Mouse (Mus musculus) adrenal gland, postnatal 10 days (tissue): ENCODE results near the gene B4galt2. TPM values are rescaled to one million over a fixed set of nuclear protein-coding genes. Genes with fewer than 3 reads are reported as not detected.

Experiments used
- DNase-seq: peaks from one replicate; pipeline ENCODE4 v3.0.0; 2021; ENCODE audit warnings: mixed read lengths
- total RNA-seq, 2 experiments: library from RNA; stranded (reverse); gene quantifications; 2 replicates each; pipeline ENCODE4 v1.2.3; 2021

Gene B4galt2
- total RNA-seq, 2 experiments from 2014 or later = 14.2 to 17.7 TPM

DNA sequence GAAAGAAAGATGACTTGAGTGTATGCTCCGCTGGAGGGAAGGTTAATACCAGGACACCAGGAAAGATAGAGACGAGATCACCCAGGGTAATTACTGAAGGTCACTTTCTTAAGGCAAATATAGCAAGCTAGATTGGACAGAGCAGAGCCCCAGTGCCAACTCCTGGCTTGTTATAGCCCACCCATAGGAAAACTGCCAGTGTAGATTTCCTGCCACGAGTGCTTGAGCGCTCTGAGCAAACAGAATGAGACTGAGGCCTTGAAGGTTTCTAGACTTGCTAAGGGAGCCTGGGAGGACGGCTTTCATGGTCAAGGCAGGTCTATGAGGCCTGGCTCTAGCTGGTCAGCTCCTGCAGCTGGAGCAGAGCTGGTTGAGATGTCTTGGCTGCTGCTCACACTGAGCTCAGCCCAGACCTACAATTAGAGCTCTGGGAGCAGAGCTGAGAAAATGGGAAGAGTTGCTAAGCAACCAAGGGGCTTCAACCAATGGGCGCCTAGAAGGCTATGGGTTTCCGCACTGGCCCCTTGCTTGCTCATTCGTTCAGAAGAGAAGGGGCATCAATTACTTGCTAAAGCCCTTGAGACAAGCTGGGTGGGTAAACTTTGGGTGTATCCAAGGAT, 25.7 kb upstream of the B4galt2 start:
- no peak for DNase-seq

DNA sequence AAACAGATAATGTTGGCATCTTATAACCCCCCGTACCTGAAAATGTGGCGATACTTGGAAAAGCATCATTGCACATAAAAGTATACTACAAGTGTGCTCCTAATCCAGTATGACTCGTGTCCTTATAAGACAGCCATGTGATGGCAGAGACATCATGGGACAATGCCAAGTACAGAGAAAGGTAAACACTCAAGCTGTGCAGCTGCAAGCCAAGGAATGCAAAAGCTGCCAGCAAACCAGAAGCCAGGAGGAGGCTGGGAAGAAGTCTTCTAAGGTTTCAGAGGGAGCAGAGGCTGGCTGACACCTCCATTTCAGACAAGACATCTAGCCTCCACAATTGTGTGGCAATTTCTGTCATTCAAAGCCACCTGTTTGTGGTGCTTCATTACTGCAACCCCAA, 22.9 kb upstream of the B4galt2 start:
- peak; percentile 37 for DNase-seq

DNA sequence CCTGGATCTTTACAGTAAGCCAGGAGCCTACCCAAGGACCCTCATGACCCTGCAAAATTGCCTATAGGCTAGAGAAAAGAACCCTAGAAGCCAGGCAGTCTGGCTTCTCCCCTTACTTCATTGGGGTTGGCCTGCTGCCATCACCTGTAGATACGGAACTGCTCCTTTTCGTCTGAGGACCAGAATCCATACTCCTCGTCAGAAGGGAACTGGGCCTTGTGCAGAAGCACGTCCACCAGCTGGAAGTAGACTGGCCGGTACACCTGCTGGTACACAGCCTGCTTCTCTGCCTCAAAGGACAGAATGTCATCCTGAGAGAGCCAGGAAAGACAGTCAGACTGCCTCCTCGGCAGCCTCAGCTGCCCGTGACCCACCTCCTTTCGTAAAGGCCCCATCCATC, 21.5 kb upstream of the B4galt2 start:
- DNase-seq = no peak

DNA sequence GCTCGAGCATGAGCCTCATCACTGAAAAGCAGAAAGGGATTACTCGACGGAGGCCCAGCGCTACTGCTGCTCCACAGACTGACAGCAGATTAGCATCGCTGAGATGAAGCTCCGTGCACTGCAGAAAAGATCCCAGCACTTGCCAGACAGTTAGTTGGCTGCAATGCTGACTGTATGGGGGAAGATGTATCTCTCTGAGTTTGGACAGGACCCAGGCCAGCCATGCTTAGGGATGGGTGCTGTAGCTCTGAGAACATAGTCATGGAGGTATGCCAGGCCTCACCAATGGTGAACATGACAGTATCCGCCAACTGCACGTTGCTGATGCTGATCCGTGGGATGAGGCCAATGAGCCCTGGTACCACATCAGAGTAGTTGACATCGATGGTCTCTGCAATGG, 20.8 kb upstream of the B4galt2 start:
- DNase-seq = no peak

DNA sequence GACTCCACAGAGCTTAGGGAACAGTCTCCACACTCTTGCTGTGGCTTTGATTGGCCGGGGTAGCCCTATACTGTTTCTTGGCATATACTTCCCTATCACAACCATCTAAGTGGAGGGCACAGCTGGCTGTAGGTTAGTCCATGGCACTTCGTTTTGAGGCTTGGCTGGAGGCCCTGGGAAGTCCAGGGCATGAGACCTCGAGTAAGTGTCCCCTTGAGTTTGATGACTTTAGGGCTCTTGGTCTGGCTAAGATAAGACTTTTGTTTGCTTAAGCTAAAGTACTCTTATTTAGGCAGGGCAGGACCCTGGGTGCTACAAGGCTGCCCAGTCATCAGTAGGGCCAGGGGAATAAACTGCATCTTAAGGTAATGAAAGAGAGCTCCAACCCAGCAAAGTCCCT, 14.8 kb upstream of the B4galt2 start:
- DNase-seq = no peak

DNA sequence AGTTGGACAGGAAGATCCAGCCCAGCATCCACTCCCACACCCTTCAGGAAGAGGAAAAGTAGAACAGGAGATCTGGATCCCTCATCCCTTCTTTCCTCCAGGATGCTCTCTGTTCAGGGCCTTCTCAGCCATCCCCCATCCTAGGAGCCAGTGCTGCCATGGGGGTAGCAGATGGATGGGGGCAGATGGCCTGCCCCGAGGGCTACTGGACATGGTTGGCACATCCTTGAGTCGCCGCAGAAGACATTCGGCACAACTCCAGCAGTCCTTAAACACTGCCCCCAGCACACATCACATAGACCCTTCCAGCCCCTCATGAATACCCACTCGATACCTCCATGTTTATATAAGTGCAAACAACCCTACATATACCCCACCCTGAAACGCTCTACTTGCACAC, 12.7 kb upstream of the B4galt2 start:
- DNase-seq = no peak

DNA sequence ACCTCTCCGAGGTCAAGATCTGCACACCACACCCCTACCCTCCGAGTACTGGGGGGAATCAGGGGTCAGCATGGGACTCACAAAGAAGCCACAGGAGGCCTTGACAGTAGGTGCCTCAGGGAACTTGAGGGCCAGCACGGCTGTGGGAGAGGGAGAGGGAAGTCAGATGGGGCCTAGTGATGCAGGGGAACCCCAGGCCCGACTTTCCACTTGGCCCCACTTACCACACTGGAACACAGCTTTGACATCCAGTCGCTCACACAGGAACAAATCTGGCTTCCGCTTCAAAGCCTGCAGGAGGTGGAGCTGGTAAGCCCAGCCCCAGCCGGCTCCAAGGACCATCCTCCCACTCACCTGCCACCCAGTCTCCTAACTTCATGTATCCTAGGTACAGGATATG, 12.1 kb upstream of the B4galt2 start:
- no peak for DNase-seq

DNA sequence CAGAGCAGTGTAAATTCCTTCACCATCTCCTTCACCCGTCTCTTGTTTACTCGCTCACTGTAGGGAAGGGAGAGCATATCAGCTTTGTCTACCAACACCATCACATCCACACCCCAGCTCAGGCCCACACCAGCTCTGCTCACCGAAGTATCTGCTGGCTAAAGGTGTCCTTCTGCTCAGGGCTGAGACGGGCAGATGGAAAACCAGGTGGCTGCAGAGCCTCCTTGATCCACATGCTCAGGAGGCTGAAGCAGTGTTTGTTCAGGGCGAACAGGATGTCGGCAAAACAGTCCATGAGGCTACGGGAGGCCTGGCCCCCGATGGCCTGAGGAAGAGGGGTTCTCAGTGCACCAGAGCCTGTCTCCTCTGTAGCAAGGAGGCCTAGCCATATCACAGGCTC, 11.3 kb upstream of the B4galt2 start:
- DNase-seq = no peak

DNA sequence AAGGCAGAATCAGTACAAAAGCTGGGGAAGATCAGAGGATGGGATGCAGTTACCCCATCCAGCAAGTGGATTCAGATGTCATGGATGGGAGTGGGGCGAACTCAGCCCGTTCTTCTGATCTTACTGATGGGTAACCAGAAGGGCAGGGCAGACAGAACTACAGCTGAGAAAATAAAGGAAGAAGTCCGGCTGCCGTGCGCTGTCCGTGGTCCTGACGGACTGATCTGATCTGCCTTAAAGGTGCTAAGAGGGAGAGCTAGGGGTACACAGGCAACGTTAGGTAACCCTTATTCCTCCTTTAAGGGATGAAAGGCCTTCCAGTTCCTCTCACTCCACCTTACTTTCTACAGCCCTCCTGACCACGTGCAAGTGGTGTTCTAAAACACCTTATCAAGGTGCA, 10.1 kb upstream of the B4galt2 start:
- peak; percentile 82 for DNase-seq

DNA sequence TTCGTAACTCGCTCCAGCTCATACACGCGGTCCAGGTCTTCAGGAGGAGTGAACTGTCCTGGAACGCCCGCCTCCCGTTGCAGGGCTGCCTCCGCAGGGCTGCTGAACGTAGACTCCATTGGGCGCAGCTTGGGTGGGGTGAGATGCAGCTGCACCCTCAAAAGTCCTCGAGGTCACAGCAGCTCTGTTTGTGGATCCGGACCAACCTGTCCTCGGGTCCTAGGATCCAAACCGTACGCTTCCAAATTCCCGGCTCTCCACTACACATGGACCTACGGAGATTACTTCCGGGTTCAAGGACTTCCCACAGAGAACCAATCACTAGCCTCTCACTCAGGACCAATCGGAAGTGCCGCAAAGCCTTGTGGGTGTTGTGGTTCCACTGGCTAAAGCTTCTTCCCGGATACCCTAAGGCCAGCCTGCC, 8.5 kb upstream of the B4galt2 start, which contains the start of gene Dph2:
TSS of gene Dph2 (minus strand) at position 295 of the 424 bp plus-strand sequence.
- DNase-seq = peak; percentile 84

DNA sequence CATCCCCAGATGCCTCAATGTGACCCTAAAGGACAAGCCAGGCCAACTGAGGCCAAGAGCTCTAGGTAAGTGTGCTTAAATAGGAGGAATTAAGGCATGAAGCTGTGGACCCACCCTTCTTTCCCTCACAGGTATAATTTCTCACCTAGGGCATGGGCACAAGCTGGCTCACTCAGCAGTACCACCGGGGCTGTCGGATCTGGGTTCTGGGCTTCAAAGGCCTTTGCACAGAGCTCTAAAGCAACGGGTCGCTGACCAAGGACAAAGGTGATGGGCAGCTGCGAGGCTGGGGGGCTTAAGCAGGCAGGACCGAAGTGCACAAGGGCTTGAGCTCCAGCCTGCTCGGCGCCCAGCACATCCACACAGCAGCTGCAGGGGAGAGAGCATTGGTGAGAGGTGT, 7.5 kb upstream of the B4galt2 start:
- DNase-seq = no peak

DNA sequence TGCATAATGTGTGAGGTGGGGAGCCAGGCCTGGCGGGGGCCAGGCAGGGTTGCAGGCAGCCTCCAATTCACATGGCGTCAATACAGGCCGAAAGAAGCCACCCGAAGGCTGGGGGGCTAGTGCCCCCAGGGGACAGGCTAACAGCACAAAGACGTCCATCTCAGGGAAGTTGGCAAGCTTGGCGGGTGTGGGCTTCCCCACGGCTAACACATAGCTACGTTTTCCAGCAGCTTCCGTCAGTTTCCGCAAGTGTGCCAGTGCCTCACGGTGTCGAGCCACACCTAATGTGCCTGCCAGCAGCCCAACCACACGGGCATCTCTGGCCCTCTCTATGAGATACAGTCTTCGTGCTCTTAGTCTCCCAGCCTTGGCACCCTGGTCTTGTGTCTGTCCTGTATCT, 6.7 kb upstream of the B4galt2 start:
- DNase-seq = no peak

DNA sequence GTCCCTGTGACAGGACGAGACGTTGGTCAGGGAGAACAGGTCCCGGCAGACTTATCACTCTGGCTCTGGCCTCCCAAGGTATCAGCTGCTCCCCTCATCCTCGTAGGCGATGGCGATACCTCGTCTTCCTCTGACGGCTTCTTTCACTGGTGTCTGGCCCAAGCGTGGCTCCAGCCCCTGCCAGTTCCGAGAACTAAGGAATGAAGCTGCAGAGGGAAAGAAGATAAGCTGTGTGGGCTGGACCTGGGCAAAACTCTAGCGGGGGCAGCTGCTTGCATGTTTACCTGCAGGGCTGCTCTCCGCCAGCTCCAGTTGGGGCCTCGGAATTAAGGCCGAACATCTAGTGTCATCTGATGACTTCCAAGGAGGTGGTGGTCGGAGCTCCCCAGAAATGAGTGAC, 6.2 kb upstream of the B4galt2 start:
- no peak for DNase-seq

DNA sequence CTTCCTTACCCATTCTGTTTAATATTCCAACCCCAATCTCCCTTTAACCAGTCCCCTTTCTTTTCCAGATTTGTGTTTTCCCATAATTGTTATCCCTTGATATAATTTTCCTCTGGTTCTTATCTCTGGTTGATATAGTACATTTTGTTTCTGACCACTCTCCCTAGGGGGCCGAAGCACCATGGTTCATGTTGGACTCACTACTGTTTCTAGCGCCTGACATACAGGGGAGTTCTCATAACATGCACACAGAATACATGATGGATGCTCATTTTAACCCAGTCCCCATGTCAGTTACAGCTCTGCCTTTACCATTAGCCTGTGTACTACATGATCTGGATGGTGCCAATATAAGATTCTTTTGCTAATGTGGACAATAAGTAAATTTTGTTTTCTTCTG, 4.6 kb upstream of the B4galt2 start:
- no peak for DNase-seq

DNA sequence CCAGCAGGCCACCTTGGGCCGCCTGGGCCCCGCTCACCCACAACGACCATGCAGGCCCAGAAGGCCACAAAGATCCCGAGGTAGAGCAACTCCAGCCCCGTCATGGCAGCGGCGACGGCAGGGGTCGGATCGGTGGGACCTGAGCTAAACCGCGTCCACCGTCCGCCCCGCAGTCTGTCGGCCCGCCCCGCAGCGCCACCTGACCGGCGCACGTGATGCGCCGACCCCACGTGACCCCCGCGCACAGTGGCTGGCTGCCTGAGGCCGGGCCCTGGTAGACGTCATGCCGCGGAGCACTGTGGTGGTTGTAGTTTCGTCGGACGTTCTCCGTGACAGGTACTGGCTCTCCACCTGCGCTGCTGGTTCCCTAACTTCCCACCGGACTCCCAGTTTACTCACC, 3.8 kb upstream of the B4galt2 start, which contains the start of gene Atp6v0b:
TSS of gene Atp6v0b (minus strand) at position 201 of the 400 bp plus-strand sequence.
- DNase-seq = peak; percentile 97

DNA sequence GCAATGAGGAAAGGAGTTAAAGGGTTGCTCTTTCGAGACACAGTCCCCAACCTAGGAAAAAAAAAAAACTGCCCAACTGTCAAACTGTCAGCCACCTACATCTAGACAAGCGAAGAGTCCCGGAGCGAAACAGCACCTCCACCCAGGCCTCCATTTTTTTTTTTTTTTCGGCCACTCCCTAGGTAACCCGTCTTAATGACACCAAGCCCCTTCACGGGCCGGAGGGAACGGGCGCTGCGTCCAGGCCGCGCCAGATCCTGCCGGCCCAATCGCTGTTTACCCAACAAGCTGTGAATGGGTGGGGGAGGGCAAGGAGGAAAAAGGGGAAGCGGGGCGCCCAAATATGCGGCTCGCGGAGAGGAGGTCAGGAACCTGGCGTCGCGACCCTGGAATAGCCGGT, 3.4 kb upstream of the B4galt2 start:
- no peak for DNase-seq

DNA sequence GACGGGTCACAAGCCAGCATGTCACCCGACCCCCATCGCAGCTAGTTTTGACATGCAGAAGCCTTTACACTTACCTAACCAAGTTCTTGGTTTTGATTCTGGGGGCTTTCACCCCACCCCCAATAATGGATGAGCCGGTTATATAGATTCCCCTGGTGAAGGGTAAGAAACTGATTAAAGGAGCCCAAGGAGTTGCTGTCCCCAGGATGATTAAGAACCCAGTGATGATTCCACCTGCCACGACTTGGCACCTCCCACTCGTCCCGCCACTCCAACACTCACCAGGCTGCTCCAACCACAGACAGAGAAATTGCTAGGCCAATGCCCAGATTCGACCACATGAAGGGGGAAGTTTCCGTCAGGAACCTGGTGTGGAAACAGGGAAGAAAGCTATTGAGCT, 2.7 kb upstream of the B4galt2 start:
- no peak for DNase-seq

DNA sequence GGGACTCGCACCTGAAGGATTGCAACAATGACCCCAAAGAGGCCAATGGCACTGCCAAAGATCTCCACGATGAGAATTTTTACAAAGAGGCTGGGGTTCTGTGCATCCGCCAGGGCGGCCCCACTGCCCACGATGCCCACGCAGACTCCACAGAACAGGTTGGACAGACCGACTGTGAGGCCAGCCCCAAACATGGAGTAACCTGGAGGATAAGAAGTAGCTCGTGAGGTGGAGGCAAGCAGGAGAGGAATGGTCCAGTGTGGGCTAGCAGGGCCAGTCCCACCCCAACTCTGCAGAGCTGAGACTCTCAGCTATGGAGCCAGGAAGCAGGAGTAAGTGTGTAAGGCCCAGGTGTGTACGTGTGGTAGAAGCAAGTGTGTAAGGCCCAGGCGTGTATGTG, 1.8 kb upstream of the B4galt2 start:
- DNase-seq = no peak

DNA sequence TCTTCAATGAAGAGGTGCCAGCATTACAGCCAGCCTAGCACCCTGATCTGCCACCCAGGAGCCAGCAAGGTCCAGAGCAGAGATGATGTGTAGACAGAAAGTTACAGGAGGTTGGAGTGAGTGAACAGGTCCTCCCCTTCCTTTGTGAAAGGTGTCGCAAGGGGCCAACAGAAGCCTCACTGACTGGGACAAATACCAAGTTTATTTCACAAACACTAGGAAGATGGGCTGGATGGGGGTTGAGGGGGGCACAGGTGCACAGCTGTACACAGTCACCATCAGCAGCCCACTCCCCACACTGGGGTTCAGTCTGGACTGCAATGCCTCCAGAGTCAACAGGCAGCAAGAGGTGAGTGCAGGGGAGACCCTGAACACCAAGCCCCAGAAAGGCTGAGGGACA, 859 bp upstream of the B4galt2 start:
- no peak for DNase-seq

DNA sequence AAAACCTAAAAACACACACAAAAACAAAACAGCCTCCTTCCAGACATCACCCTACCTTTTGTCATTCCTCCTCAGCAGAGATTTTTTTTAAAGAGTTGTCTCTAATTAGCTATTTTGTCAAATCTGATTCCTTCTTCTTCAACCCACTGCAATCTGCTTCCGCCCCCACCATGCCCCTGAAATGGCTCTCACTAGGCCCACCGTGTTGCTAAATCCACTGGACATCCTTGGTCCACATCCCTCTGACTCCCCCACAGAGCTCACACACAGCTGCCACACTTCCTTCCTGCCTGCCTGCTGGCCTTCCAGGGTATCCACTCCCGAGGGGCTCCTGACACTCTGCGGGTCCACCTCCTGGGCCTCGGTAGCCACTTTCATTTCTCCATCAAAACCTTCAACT, 4.6 kb downstream of the B4galt2 start:
- no peak for DNase-seq

DNA sequence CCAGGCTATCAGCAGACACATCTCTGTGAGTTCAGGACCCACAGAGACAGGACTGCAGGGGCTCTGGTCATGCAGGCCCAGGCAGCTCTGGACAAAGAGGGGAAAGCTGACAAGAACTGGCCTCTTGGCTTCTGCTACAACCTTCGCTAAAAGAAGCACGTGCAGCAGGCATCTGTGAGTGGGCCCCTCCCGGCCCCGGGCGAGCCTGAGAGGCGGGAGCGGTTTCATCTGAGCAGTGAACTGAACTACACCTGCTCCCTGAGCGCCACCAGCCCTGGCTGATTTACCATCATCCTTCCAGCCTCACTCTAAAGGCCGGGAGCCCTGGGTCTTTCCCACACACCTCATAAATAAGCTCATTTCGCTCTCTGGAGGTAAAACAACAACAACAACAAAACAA, 5.0 kb downstream of the B4galt2 start:
- DNase-seq = no peak

DNA sequence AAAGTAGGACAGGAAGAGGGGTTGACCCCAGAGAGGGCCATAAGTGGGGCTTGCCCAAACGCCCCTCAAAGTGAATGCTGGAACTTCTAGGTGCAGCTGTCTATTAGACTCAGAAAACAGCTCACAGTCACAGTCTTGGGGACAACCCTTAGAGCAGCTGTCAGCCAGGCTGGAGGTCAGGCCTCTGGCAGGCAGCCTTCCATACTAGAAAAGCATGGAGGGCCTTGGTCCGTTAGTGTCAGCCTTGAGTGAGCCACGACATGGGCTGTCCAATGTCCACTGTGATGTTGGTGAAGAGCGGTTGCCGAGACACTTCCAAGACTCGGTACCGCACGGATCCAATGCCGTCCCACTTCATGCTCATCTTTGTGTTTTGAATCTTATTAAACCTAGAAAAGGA, 9.7 kb downstream of the B4galt2 start:
- DNase-seq = peak; percentile 41

DNA sequence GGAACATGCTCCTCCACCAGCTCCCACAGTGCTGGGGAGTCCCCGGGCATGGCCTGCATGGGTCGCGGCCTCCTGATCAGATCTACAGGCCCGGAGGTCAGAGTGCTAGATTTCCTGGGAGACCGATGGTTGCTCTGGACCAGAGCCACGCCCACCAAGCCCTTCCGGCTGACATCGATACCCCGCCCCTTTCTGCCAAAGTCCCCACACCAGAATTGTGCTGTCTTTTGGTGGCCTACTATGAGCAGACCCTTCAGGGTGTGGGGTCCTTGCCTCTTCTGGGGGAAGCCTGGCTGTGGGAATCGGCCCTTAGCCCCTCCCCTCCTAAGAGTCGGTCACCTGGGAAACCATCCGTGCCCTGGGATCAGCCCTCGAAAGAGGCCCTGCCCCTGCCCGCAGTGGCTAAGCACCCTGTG, 10.8 kb downstream of the B4galt2 start, which contains the start of gene Ccdc24:
TSS of gene Ccdc24 (minus strand) at position 87 of the 416 bp plus-strand sequence.
- DNase-seq = peak; percentile 35

DNA sequence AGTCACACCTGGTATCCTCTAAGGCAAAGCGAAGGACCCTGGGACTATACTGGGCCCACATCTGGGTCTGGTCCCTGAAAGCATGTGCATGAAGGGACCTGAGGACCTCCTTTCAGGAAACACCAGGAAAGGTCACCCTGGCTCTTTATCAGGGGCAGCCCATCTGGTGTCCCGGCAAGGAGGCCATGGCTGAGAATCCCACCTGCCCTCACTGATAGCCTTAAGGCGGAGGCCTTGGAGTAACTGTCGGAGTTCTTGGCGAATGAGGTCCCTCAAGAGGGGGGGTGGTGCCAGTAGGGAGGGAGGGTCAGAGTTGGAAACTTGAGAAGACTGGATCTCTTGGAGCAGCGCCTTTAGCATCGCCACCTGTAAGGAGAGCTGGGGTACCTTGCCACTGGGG, 11.5 kb downstream of the B4galt2 start:
- DNase-seq = no peak

DNA sequence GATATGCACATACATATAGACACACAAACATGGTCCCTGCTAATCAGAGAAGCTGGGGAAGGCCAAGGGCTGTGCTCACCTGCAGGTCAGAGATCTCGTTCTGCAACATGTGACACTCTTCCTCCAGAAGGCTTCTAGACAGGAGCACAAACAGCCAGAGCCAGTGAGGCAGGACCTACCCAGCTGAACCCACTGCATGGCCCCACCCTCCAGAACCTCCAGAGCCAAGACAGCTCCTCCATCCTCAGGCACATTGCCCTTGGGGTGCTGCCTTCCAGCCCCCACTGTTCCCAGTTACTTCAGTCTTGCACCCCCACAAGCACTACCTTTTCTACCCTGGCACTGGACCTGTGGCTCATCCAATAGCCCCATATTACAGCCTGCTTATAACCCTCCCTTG, 12.8 kb downstream of the B4galt2 start:
- DNase-seq = no peak
